Mouse (Mus musculus) liver, adult 2 months (tissue): ENCODE measurements at regions not wholly inside any gene's neighbourhood (a gene's known extent, or its start where the extent isn't known, plus 50 kb on each side); places are given as distances from the start of the nearest gene placed in this dataset.

Source experiments
- DNase-seq: peaks from one replicate; pipeline ENCODE4 v3.0.0-alpha.2; 2011; ENCODE audit warnings: low read depth, low spot score; ENCODE audit errors: extremely low read depth
- H3K27ac ChIP-seq: fragments of 200-500 bp; replicated peaks from 2 replicates; pipeline ENCODE4 v1.5.1; 2012; ENCODE audit warnings: low read depth, mild to moderate bottlenecking, control low read depth, inconsistent platforms, low read length; ENCODE audit not compliant: insufficient read depth
- H3K27me3 ChIP-seq: fragments of 200-500 bp; 2 replicates; pipeline ENCODE4 v1.6.1; 2012; ENCODE audit warnings: mild to moderate bottlenecking, moderate library complexity, low read length, inconsistent platforms; ENCODE audit not compliant: control insufficient read depth, insufficient read depth
- H3K36me3 ChIP-seq: fragments of 200-500 bp; 2 replicates; pipeline ENCODE4 v1.6.1; 2012; ENCODE audit warnings: low read length, inconsistent platforms; ENCODE audit not compliant: control insufficient read depth, insufficient read depth
- H3K4me1 ChIP-seq: fragments of 200-500 bp; 2 replicates; pipeline ENCODE4 v1.6.1; 2011; ENCODE audit warnings: low read length; ENCODE audit not compliant: control insufficient read depth, insufficient read depth
- H3K4me3 ChIP-seq: fragments of 200-500 bp; 2 replicates; pipeline ENCODE4 v1.5.1; 2011; ENCODE audit warnings: low read depth, mild to moderate bottlenecking, control low read depth, low read length, moderate library complexity; ENCODE audit not compliant: insufficient read depth
- H3K79me2 ChIP-seq: fragments of 200-500 bp; 2 replicates; pipeline ENCODE4 v1.6.1; 2012; ENCODE audit warnings: inconsistent platforms, mild to moderate bottlenecking, low read length, moderate library complexity; ENCODE audit not compliant: control insufficient read depth, insufficient read depth
- H3K9ac ChIP-seq: fragments of 200-500 bp; 2 replicates; pipeline ENCODE4 v1.6.1; 2012; ENCODE audit warnings: low read depth, mild to moderate bottlenecking, control low read depth, inconsistent platforms, low read length
- CTCF ChIP-seq: fragments of 200-500 bp; IDR thresholded peaks from 2 replicates; pipeline ENCODE4 v1.5.1; 2011; ENCODE audit warnings: low read depth, low read length, control low read depth
- POLR2A ChIP-seq: fragments of 200-500 bp; IDR thresholded peaks from 2 replicates; pipeline ENCODE4 v1.6.1; 2011; ENCODE audit warnings: low read length, control low read depth; ENCODE audit not compliant: insufficient read depth; ENCODE audit errors: extremely low read depth
- WGBS: fragments of 180-500 bp; shearing (Covaris S2); methylation state at CpG from one replicate; pipeline ENCODE4 v1.1.7; 2018; 5-methylcytosine and 5-hydroxymethylcytosine counted together

DNA sequence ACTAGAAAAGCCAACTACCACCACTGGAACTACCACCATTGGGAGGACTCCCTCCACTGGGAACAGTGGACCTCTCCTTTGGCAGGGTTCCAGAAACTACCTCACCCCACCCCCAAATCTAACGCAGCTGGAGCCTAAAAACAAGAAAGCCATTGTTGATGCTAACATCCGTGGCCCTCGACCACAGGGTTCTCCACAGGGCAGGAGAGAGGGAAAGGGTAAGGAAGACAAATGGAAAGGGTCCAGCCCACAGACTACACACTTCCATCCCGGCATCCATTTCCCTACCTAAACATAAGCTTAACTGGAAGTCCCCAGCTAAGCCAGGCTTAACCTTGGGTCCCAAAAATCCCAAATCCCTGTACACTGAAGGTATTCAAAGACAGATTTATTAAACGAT lies 59.0 kb upstream of the Pou3f3 start:
- Histone ChIP-seq H3K4me1 (no peaks in the 10 kb centered on the region), H3K27me3 (no peaks in the 10 kb centered on the region), H3K4me3 (no peak overlapping the region), H3K9ac (no peak overlapping the region), H3K27ac (no peak overlapping the region), H3K36me3 (no peaks in the 10 kb centered on the region), H3K79me2 (no peaks in the 10 kb centered on the region)
- WGBS, result 78% methylated on average over 5 of the region's 5 CpGs
- no peak for DNase-seq
- TF ChIP-seq POLR2A, result no peak
- no peak for TF ChIP-seq CTCF
